Mouse (Mus musculus) brain, adult 2 months (tissue): ENCODE results near the gene Lifr.

ENCODE experiments used
- DNase-seq: peaks from one replicate; pipeline ENCODE4 v3.0.0; 2011; ENCODE audit warnings: low read depth, low spot score

Lifr gene

GRCm38 (mm10) chr15:7128627-7129126 lies 38.3 kb downstream of the Lifr start:
- peak; percentile 72 for DNase-seq

- peak; percentile 96 for DNase-seq
Measured at GRCm38 (mm10) chr15:7129127-7129943, 38.9 kb downstream of the Lifr start.

GRCm38 (mm10) chr15:7129944-7130287 lies 39.5 kb downstream of the Lifr start:
- DNase-seq, result no peak

- DNase-seq, result no peak
Measured at GRCm38 (mm10) chr15:7130691-7131225, 40.3 kb downstream of the Lifr start.

GRCm38 (mm10) chr15:7132741-7133140 lies 42.3 kb downstream of the Lifr start:
- DNase-seq, result no peak

GRCm38 (mm10) chr15:7134454-7135052 lies 44.1 kb downstream of the Lifr start:
- peak; percentile 65 for DNase-seq

- DNase-seq, result no peak
Measured at GRCm38 (mm10) chr15:7135982-7136562, 45.7 kb downstream of the Lifr start.

GRCm38 (mm10) chr15:7136912-7137311 lies 46.5 kb downstream of the Lifr start:
- no peak for DNase-seq

- no peak for DNase-seq
Measured at GRCm38 (mm10) chr15:7137607-7138006, 47.2 kb downstream of the Lifr start.

- DNase-seq, result peak; percentile 49
Measured at GRCm38 (mm10) chr15:7138471-7138870, 48.1 kb downstream of the Lifr start.

- no peak for DNase-seq
Measured at GRCm38 (mm10) chr15:7140322-7140721, 49.9 kb downstream of the Lifr start.

- DNase-seq, result no peak
Measured at GRCm38 (mm10) chr15:7141246-7141645, 50.8 kb downstream of the Lifr start.

GRCm38 (mm10) chr15:7143689-7144170 lies 53.3 kb downstream of the Lifr start:
- no peak for DNase-seq

- no peak for DNase-seq
Measured at GRCm38 (mm10) chr15:7144542-7144941, 54.1 kb downstream of the Lifr start.

GRCm38 (mm10) chr15:7144942-7145341 lies 54.5 kb downstream of the Lifr start:
- no peak for DNase-seq

- peak; percentile 64 for DNase-seq
Measured at GRCm38 (mm10) chr15:7145555-7145954, 55.1 kb downstream of the Lifr start.

- peak; percentile 54 for DNase-seq
Measured at GRCm38 (mm10) chr15:7146529-7146928, 56.1 kb downstream of the Lifr start.

- no peak for DNase-seq
Measured at GRCm38 (mm10) chr15:7149796-7150195, 59.4 kb downstream of the Lifr start.

- DNase-seq, result no peak
Measured at GRCm38 (mm10) chr15:7150591-7150990, 60.2 kb downstream of the Lifr start.

- no peak for DNase-seq
Measured at GRCm38 (mm10) chr15:7152116-7152760, 61.8 kb downstream of the Lifr start.

GRCm38 (mm10) chr15:7154010-7154736 lies 63.8 kb downstream of the Lifr start:
- DNase-seq, result peak; percentile 27
